Mouse (Mus musculus): ENCODE data around the gene Dazap1. TPM values are rescaled to one million over a fixed set of nuclear protein-coding genes. Genes with fewer than 3 reads are reported as not detected.

Dazap1 gene
- total and polyA plus RNA-seq, 2 experiments = 38.0 to 43.5 TPM

- Histone ChIP-seq H3K9ac (ENCODE audit: low read depth, low read length) (no peak overlapping the region), H3K27me3 (ENCODE audit: control insufficient read depth, insufficient read depth, low read length) (peaks cover 30% of the 10 kb centered on the region), H3K27ac (replicated peaks; ENCODE audit: insufficient read depth, low read depth, low read length) (no peak overlapping the region), H3K36me3 (ENCODE audit: control insufficient read depth, insufficient read depth, low read length) (no peaks in the 10 kb centered on the region), H3K79me2 (ENCODE audit: control insufficient read depth, insufficient read depth, low read length) (no peaks in the 10 kb centered on the region), H3K4me3 (ENCODE audit: insufficient read depth, low read depth, low read length) (no peak overlapping the region), H3K4me1 (ENCODE audit: control insufficient read depth, insufficient read depth, low read length) (no peaks in the 10 kb centered on the region)
- 32% methylated on average over 20 of the region's 20 CpGs for WGBS
- DNase-seq (ENCODE audit: extremely low read depth, low read depth, low spot score) = no peak
- TF ChIP-seq CTCF (IDR thresholded peaks at IDR 0.05; ENCODE audit: low read depth, low read length) = no peak
- no peak for TF ChIP-seq POLR2A (IDR thresholded peaks at IDR 0.05; ENCODE audit: extremely low read depth, insufficient read depth, low read length)
Measured at GRCm38 (mm10) chr10:80313627-80314201, 52.4 kb downstream of the Dazap1 start.

- peaks cover 30% of the 10 kb centered on the region for H3K27me3 ChIP-seq (ENCODE audit: control insufficient read depth, insufficient read depth, low read length)
- H3K36me3 ChIP-seq (ENCODE audit: control insufficient read depth, insufficient read depth, low read length) = no peaks in the 10 kb centered on the region
- no peak overlapping the region for H3K27ac ChIP-seq (replicated peaks; ENCODE audit: insufficient read depth, low read depth, low read length)
- no peak overlapping the region for H3K9ac ChIP-seq (ENCODE audit: low read depth, low read length)
- DNase-seq (ENCODE audit: extremely low read depth, low read depth, low spot score) = no peak
- no peaks in the 10 kb centered on the region for H3K79me2 ChIP-seq (ENCODE audit: control insufficient read depth, insufficient read depth, low read length)
- peaks cover 4% of the 10 kb centered on the region for H3K4me1 ChIP-seq (ENCODE audit: control insufficient read depth, insufficient read depth, low read length)
- no peak for TF ChIP-seq POLR2A (IDR thresholded peaks at IDR 0.05; ENCODE audit: extremely low read depth, insufficient read depth, low read length)
- no peak for TF ChIP-seq CTCF (IDR thresholded peaks at IDR 0.05; ENCODE audit: low read depth, low read length)
- WGBS = 50% methylated on average over 16 of the region's 16 CpGs
- H3K4me3 ChIP-seq (ENCODE audit: insufficient read depth, low read depth, low read length) = no peak overlapping the region
Measured at GRCm38 (mm10) chr10:80314494-80315001, 53.3 kb downstream of the Dazap1 start.

- DNase-seq (ENCODE audit: extremely low read depth, low read depth, low spot score) = no peak
- 44% methylated on average over 27 of the region's 27 CpGs for WGBS
- Histone ChIP-seq H3K36me3 (ENCODE audit: control insufficient read depth, insufficient read depth, low read length) (no peaks in the 10 kb centered on the region), H3K27me3 (ENCODE audit: control insufficient read depth, insufficient read depth, low read length) (peaks cover 30% of the 10 kb centered on the region), H3K27ac (replicated peaks; ENCODE audit: insufficient read depth, low read depth, low read length) (no peak overlapping the region), H3K4me1 (ENCODE audit: control insufficient read depth, insufficient read depth, low read length) (peaks cover 5% of the 10 kb centered on the region), H3K79me2 (ENCODE audit: control insufficient read depth, insufficient read depth, low read length) (no peaks in the 10 kb centered on the region), H3K4me3 (ENCODE audit: insufficient read depth, low read depth, low read length) (no peak overlapping the region), H3K9ac (ENCODE audit: low read depth, low read length) (no peak overlapping the region)
- TF ChIP-seq CTCF (IDR thresholded peaks at IDR 0.05; ENCODE audit: low read depth, low read length) (no peak), POLR2A (IDR thresholded peaks at IDR 0.05; ENCODE audit: extremely low read depth, insufficient read depth, low read length) (no peak)
Measured at GRCm38 (mm10) chr10:80315315-80315714, 54.0 kb downstream of the Dazap1 start.

GRCm38 (mm10) chr10:80316359-80316781 is 55.1 kb downstream of the Dazap1 start:
- no peak for TF ChIP-seq CTCF (IDR thresholded peaks at IDR 0.05; ENCODE audit: low read depth, low read length)
- peaks cover 8% of the 10 kb centered on the region for H3K4me1 ChIP-seq (ENCODE audit: control insufficient read depth, insufficient read depth, low read length)
- no peak overlapping the region for H3K27ac ChIP-seq (replicated peaks; ENCODE audit: insufficient read depth, low read depth, low read length)
- 15% methylated on average over 11 of the region's 11 CpGs for WGBS
- H3K79me2 ChIP-seq (ENCODE audit: control insufficient read depth, insufficient read depth, low read length) = no peaks in the 10 kb centered on the region
- H3K9ac ChIP-seq (ENCODE audit: low read depth, low read length) = no peak overlapping the region
- H3K27me3 ChIP-seq (ENCODE audit: control insufficient read depth, insufficient read depth, low read length) = peaks cover 24% of the 10 kb centered on the region
- H3K4me3 ChIP-seq (ENCODE audit: insufficient read depth, low read depth, low read length) = no peak overlapping the region
- no peaks in the 10 kb centered on the region for H3K36me3 ChIP-seq (ENCODE audit: control insufficient read depth, insufficient read depth, low read length)
- no peak for DNase-seq (ENCODE audit: extremely low read depth, low read depth, low spot score)

GRCm38 (mm10) chr10:80317011-80317410 is 55.7 kb downstream of the Dazap1 start:
- Histone ChIP-seq H3K4me3 (ENCODE audit: insufficient read depth, low read depth, low read length) (no peak overlapping the region), H3K36me3 (ENCODE audit: control insufficient read depth, insufficient read depth, low read length) (no peaks in the 10 kb centered on the region), H3K9ac (ENCODE audit: low read depth, low read length) (no peak overlapping the region), H3K27me3 (ENCODE audit: control insufficient read depth, insufficient read depth, low read length) (peaks cover 19% of the 10 kb centered on the region), H3K4me1 (ENCODE audit: control insufficient read depth, insufficient read depth, low read length) (peaks cover 8% of the 10 kb centered on the region), H3K79me2 (ENCODE audit: control insufficient read depth, insufficient read depth, low read length) (no peaks in the 10 kb centered on the region), H3K27ac (replicated peaks; ENCODE audit: insufficient read depth, low read depth, low read length) (no peak overlapping the region)
- WGBS = 69% methylated on average over 10 of the region's 10 CpGs
- DNase-seq (ENCODE audit: extremely low read depth, low read depth, low spot score) = no peak
- TF ChIP-seq POLR2A (IDR thresholded peaks at IDR 0.05; ENCODE audit: extremely low read depth, insufficient read depth, low read length) (no peak), CTCF (IDR thresholded peaks at IDR 0.05; ENCODE audit: low read depth, low read length) (no peak)

- no peaks in the 10 kb centered on the region for H3K36me3 ChIP-seq (ENCODE audit: control insufficient read depth, insufficient read depth, low read length)
- peaks cover 2% of the 10 kb centered on the region; the same call in 1 of the 2 replicates for H3K79me2 ChIP-seq (ENCODE audit: control insufficient read depth, insufficient read depth, low read length)
- 2% methylated on average over 34 of the region's 34 CpGs for WGBS
- H3K27me3 ChIP-seq (ENCODE audit: control insufficient read depth, insufficient read depth, low read length) = peaks cover 4% of the 10 kb centered on the region; the same call in 1 of the 2 replicates
- H3K27ac ChIP-seq (replicated peaks; ENCODE audit: insufficient read depth, low read depth, low read length) = peak within 1 kb of the TSS; percentile 65
- TF ChIP-seq CTCF (IDR thresholded peaks at IDR 0.05; ENCODE audit: low read depth, low read length) (no peak), POLR2A (IDR thresholded peaks at IDR 0.05; ENCODE audit: extremely low read depth, insufficient read depth, low read length) (peak; percentile 61; the same call in 1 of the 2 replicates)
- H3K4me1 ChIP-seq (ENCODE audit: control insufficient read depth, insufficient read depth, low read length) = peaks cover 13% of the 10 kb centered on the region
- DNase-seq (ENCODE audit: extremely low read depth, low read depth, low spot score) = peak; percentile 87
- H3K4me3 ChIP-seq (ENCODE audit: insufficient read depth, low read depth, low read length) = peak within 1 kb of the TSS; percentile 82
- peak within 1 kb of the TSS; percentile 81 for H3K9ac ChIP-seq (ENCODE audit: low read depth, low read length)
Measured at GRCm38 (mm10) chr10:80320340-80320760, 59.1 kb downstream of the Dazap1 start, which contains the start of gene 2310011J03Rik. Gene 2310011J03Rik, minus strand, starts transcription at chr10:80320537.

All from liver, adult 2 months (tissue).